Mouse (Mus musculus) neural tube, embryonic 11.5 days (tissue): ENCODE results near the gene Sh2d6. TPM values are rescaled to one million over a fixed set of nuclear protein-coding genes. Genes with fewer than 3 reads are reported as not detected.
A peak's percentile ranks its signal among the peaks of the same experiment; 100 is the strongest.
"Not testable (repeated sequence)": the region's sequence is repeated elsewhere in the genome, so short reads cannot be mapped to it uniquely, and the experiment has no call there.

Source experiments
- ATAC-seq: fragments of 200-750 bp; cut with Nextera tagmentation; 2 replicates; pipeline ENCODE4 v1.8.0; 2017; ENCODE audit warnings: moderate number of reproducible peaks, mild to moderate bottlenecking, moderate TSS enrichment, moderate library complexity; ENCODE audit not compliant: insufficient read depth, low FRiP score, low TSS enrichment
- DNase-seq: peaks from one replicate; pipeline ENCODE4 v3.0.0-alpha.2; 2015; ENCODE audit warnings: low spot score
- H3K27ac ChIP-seq: fragments of 300-500 bp; sonication (generic); 2 replicates; pipeline ENCODE4 v1.5.1; 2014; ENCODE audit warnings: low read depth, mild to moderate bottlenecking, low read length
- H3K27me3 ChIP-seq: fragments of 300-500 bp; sonication (generic); 2 replicates; pipeline ENCODE4 v1.6.1; 2014; ENCODE audit warnings: mild to moderate bottlenecking, low read length, mixed read lengths; ENCODE audit not compliant: control insufficient read depth, insufficient read depth
- H3K36me3 ChIP-seq: fragments of 300-500 bp; sonication (generic); 2 replicates; pipeline ENCODE4 v1.6.1; 2014; ENCODE audit warnings: mild to moderate bottlenecking, low read length, moderate library complexity, mixed read lengths; ENCODE audit not compliant: control insufficient read depth, insufficient read depth
- H3K4me1 ChIP-seq: fragments of 300-500 bp; sonication (generic); 2 replicates; pipeline ENCODE4 v1.6.1; 2014; ENCODE audit warnings: low read length, mixed read lengths; ENCODE audit not compliant: control insufficient read depth, insufficient read depth
- H3K4me2 ChIP-seq: fragments of 300-500 bp; sonication (generic); 2 replicates; pipeline ENCODE4 v1.6.1; 2014; ENCODE audit warnings: low read depth, mild to moderate bottlenecking, moderate library complexity
- H3K4me3 ChIP-seq: fragments of 300-500 bp; sonication (generic); 2 replicates; pipeline ENCODE4 v1.5.1; 2014; ENCODE audit warnings: low read depth, low read length
- H3K9ac ChIP-seq: fragments of 300-500 bp; sonication (generic); 2 replicates; pipeline ENCODE4 v1.6.1; 2014; ENCODE audit warnings: mild to moderate bottlenecking, low read length
- H3K9me3 ChIP-seq: fragments of 300-500 bp; sonication (generic); 2 replicates; pipeline ENCODE4 v1.6.1; 2016; ENCODE audit warnings: low read length; ENCODE audit not compliant: control insufficient read depth
- WGBS: fragments of 180-500 bp; shearing (Covaris S2); extraction: QIAGEN DNeasy Blood & Tissue Kit; methylation state at CpG from one replicate; pipeline ENCODE4 v1.1.7; 2014; 5-methylcytosine and 5-hydroxymethylcytosine counted together
- polyA plus RNA-seq: library from polyadenylated mRNA; unstranded; fragments of >200 nt; fragmentation: Nextera tagmentation; extraction: Ambion mirVana; gene quantifications from 2 replicates; pipeline ENCODE4 v1.2.1, GENCODE M21; 2014

Sh2d6 gene
- polyA plus RNA-seq, 1 experiment from 2014 or later = not detected

GRCm38 (mm10) chr6:72544283-72544987, 22.9 kb upstream of the Sh2d6 start, which contains the start of gene Capg:
Gene Capg (plus strand): TSS chr6:72544391.
- no peak for ATAC-seq
- Histone ChIP-seq H3K27me3 (no peaks in the 10 kb centered on the region), H3K36me3 (no peaks in the 10 kb centered on the region), H3K4me1 (no peaks in the 10 kb centered on the region), H3K9me3 (no peaks in the 10 kb centered on the region; the same call in none of the 2 replicates), H3K27ac (no peak within 1 kb of the TSS), H3K9ac (no peak within 1 kb of the TSS), H3K4me3 (no peak within 1 kb of the TSS), H3K4me2 (peak within 1 kb of the TSS; percentile 25)
- DNase-seq = no peak
- 12% methylated on average over 23 of the region's 23 CpGs for WGBS

GRCm38 (mm10) chr6:72543265-72543850, 21.9 kb upstream of the Sh2d6 start:
- Histone ChIP-seq H3K9me3 (no peaks in the 10 kb centered on the region; the same call in none of the 2 replicates), H3K27me3 (no peaks in the 10 kb centered on the region), H3K4me1 (no peaks in the 10 kb centered on the region; the same call in 1 of the 2 replicates), H3K36me3 (no peaks in the 10 kb centered on the region), H3K27ac (no peak overlapping the region), H3K4me3 (no peak overlapping the region), H3K9ac (no peak overlapping the region), H3K4me2 (no peak overlapping the region)
- ATAC-seq (no peak), DNase-seq (no peak)
- WGBS = 79% methylated on average over 12 of the region's 12 CpGs

GRCm38 (mm10) chr6:72538562-72539031, 17.1 kb upstream of the Sh2d6 start:
- Histone ChIP-seq H3K36me3 (no peaks in the 10 kb centered on the region), H3K27ac (no peak overlapping the region), H3K4me3 (peak overlapping the region; percentile 46), H3K9ac (peak overlapping the region; percentile 66), H3K4me1 (peaks cover 3% of the 10 kb centered on the region; the same call in 1 of the 2 replicates), H3K9me3 (no peaks in the 10 kb centered on the region), H3K27me3 (no peaks in the 10 kb centered on the region), H3K4me2 (peak overlapping the region; percentile 65)
- ATAC-seq (peak; percentile 87), DNase-seq (peak; percentile 77)
- WGBS = 4% methylated on average over 16 of the region's 16 CpGs

- 50% methylated on average over 10 of the region's 10 CpGs for WGBS
- H3K4me1 ChIP-seq = peaks cover 3% of the 10 kb centered on the region; the same call in 1 of the 2 replicates
- ATAC-seq = no peak
Observed at GRCm38 (mm10) chr6:72537998-72538500, 16.5 kb upstream of the Sh2d6 start.

GRCm38 (mm10) chr6:72535165-72535564, 13.7 kb upstream of the Sh2d6 start:
- 3% methylated on average over 9 of the region's 9 CpGs for WGBS

More at GRCm38 (mm10) chr6:72537998-72538500, 16.5 kb upstream of the Sh2d6 start:
- Histone ChIP-seq H3K9ac (peak overlapping the region; percentile 66), H3K27ac (no peak overlapping the region), H3K36me3 (no peaks in the 10 kb centered on the region), H3K4me2 (peak overlapping the region; percentile 65), H3K9me3 (no peaks in the 10 kb centered on the region), H3K27me3 (no peaks in the 10 kb centered on the region), H3K4me3 (peak overlapping the region; percentile 46)
- no peak for DNase-seq

GRCm38 (mm10) chr6:72534035-72534809, 12.7 kb upstream of the Sh2d6 start:
- peak; percentile 66 for ATAC-seq
- H3K27ac ChIP-seq = no peak overlapping the region
- H3K4me1 ChIP-seq = peaks cover 3% of the 10 kb centered on the region; the same call in 1 of the 2 replicates
- H3K9ac ChIP-seq = no peak overlapping the region
- no peak overlapping the region for H3K4me3 ChIP-seq
- no peaks in the 10 kb centered on the region for H3K9me3 ChIP-seq
- H3K4me2 ChIP-seq = no peak overlapping the region
- DNase-seq = peak; percentile 82
- no peaks in the 10 kb centered on the region for H3K27me3 ChIP-seq
- H3K36me3 ChIP-seq = no peaks in the 10 kb centered on the region
- WGBS = 40% methylated on average over 8 of the region's 9 CpGs

More at GRCm38 (mm10) chr6:72535165-72535564, 13.7 kb upstream of the Sh2d6 start:
- H3K36me3 ChIP-seq = no peaks in the 10 kb centered on the region
- H3K9ac ChIP-seq = no peak overlapping the region
- no peaks in the 10 kb centered on the region for H3K9me3 ChIP-seq
- ATAC-seq (no peak), DNase-seq (peak; percentile 79)
- H3K4me3 ChIP-seq = no peak overlapping the region
- peaks cover 3% of the 10 kb centered on the region; the same call in 1 of the 2 replicates for H3K4me1 ChIP-seq
- H3K27ac ChIP-seq = no peak overlapping the region
- no peaks in the 10 kb centered on the region for H3K27me3 ChIP-seq
- peak overlapping the region; percentile 19; the same call in 1 of the 2 replicates for H3K4me2 ChIP-seq

DNA sequence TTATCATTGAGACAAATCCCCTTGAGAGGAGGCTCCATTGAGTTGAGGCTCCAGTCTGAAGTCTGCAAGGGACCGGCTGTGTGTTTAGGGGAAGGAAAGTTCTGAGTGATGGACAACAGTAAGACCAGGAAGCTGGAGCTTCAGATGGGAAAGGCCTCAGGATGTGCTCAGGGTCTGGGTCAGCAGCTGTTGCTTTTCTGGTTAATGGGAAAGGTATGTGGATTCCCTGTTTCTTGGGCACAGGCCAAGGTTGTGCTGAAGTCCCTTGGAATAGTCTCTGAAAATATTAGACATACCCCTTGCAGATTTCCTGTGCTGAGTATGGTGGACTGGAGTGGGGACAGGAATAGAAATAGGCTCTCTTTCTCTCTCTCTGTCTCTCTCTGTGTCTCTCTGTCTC, 12.0 kb upstream of the Sh2d6 start:
- not testable (repeated sequence) for H3K9ac ChIP-seq, H3K27ac ChIP-seq, H3K9me3 ChIP-seq, H3K4me3 ChIP-seq, DNase-seq, ATAC-seq, H3K27me3 ChIP-seq, H3K4me1 ChIP-seq, H3K36me3 ChIP-seq, H3K4me2 ChIP-seq
- WGBS = 68% methylated on average over 1 of the region's 1 CpGs

DNA sequence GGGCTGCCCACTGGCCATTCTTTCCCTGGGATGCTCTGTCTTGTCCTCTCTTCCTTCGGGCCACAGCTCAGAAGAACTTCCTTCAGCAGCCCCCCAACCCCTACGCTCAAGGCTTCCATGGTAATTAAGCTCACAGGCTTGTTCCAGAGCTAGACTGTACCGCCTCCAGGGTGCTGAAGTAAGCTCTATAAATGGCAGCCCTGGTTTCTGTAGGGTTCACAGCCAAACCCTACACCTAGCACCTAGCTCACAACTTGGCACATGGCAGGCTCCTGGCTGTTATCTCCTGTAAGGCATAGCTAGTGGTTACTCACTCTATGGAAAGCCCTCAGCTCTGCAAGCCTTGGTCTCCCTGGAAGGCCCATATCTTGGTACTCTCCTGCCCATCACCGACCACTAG, 11.1 kb upstream of the Sh2d6 start:
- DNase-seq (no peak), ATAC-seq (no peak)
- no peaks in the 10 kb centered on the region for H3K27me3 ChIP-seq
- H3K9ac ChIP-seq = no peak overlapping the region
- H3K4me1 ChIP-seq = no peaks in the 10 kb centered on the region
- H3K36me3 ChIP-seq = no peaks in the 10 kb centered on the region
- no peak overlapping the region for H3K4me2 ChIP-seq
- no peak overlapping the region for H3K4me3 ChIP-seq
- WGBS = 77% methylated on average over 4 of the region's 4 CpGs
- no peak overlapping the region for H3K27ac ChIP-seq
- no peaks in the 10 kb centered on the region for H3K9me3 ChIP-seq
